Mouse (Mus musculus): ENCODE measurements around the gene Rora. TPM values are rescaled to one million over a fixed set of nuclear protein-coding genes. Genes with fewer than 3 reads are reported as not detected.

Gene Rora
- polyA plus RNA-seq, 1 experiment from 2014 or later, result 6.1 TPM

DNA sequence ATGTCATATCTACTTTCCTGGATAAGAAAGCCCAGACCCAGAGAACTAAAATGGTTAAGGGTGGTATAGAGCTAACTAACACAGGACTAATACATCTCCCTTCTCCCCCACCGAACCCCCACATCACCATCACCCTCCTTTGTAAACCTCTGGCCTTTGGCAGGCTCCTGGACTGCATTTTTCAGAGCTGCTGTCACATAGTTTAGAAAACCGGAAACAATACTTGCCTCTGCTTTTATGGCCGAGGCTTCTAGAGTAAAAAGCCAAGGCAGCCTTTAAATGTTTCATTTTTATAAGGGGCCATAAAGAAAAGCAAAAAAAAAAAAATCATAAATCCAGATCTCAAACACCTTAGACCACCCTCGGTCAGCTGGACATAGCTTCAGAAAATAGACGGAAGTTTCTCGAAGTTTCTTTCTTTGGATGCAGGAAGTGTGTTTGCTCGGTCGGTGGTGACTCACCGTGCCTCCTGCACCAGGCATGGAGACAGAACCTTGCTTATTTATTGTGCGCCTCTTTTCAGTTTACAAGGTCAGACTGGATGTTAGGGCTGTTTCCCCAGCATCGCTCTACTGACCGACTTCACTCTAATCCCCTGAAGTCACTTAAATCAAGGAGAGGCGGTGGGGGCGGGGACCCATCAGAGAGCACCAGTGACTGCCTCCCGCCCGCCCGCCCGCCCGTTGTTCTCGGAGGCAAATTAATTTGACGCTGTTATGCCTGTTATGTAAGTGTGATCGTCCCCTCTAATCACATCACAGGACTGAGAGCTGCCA is 471.6 kb downstream of the Rora start:
- WGBS, result 8% methylated on average over 22 of the region's 22 CpGs
- Histone ChIP-seq H3K4me2 (peak overlapping the region; percentile 68), H3K36me3 (no peaks in the 10 kb centered on the region), H3K4me3 (peak overlapping the region; percentile 43), H3K9ac (peak overlapping the region; percentile 70), H3K4me1 (peaks cover 34% of the 10 kb centered on the region), H3K27ac (replicated peaks) (no peak overlapping the region), H3K9me3 (no peaks in the 10 kb centered on the region), H3K27me3 (replicated peaks) (peaks cover 50% of the 10 kb centered on the region)
- no peak for ATAC-seq (ENCODE audit: extremely low read depth, insufficient number of reproducible peaks, low FRiP score, low TSS enrichment)

DNA sequence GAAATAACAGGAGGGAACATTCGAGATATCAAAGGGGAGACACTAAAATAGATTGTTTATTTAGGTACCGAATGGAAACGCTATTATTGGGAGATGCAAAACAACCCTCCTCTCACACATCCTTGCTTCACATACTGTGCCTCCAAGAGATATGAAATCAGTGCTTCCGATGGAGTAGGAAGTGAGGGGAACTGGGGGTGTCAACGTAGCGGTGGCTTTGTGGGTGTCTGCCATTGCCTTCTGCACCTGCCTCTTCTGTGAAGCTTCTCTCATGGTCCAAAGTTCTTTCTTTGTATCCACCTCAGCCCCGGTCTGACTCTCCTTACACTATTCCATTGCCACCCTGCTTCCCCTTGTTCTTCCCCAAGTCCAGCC is 472.2 kb downstream of the Rora start:
- no peak for ATAC-seq (ENCODE audit: extremely low read depth, insufficient number of reproducible peaks, low FRiP score, low TSS enrichment)
- H3K27me3 ChIP-seq (replicated peaks), result peaks cover 55% of the 10 kb centered on the region
- peak overlapping the region; percentile 70 for H3K9ac ChIP-seq
- no peaks in the 10 kb centered on the region for H3K36me3 ChIP-seq
- 26% methylated on average over 7 of the region's 7 CpGs for WGBS
- no peaks in the 10 kb centered on the region for H3K9me3 ChIP-seq
- peak overlapping the region; percentile 68 for H3K4me2 ChIP-seq
- H3K4me3 ChIP-seq, result peak overlapping the region; percentile 43
- H3K4me1 ChIP-seq, result peaks cover 34% of the 10 kb centered on the region
- no peak overlapping the region for H3K27ac ChIP-seq (replicated peaks)

DNA sequence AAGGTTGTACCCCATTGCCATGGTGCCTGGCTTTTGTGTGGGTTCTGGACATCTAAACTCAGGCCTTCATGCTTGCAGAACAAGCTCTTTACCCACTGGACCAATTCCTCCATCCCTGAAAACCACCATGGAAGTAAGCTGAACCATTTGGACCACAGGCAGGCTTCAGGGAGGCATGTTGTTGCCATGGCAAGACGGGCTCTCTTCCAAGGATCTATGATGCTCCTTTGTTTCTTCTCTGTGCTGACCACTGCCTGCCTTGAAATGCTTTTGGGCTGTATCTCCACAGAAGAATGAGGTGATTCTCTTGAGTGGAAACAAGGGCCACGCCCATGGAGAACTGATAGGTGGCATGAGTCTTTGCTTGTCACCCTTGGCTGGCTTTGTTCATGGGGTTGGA is 473.0 kb downstream of the Rora start:
- no peak for ATAC-seq (ENCODE audit: extremely low read depth, insufficient number of reproducible peaks, low FRiP score, low TSS enrichment)
- Histone ChIP-seq H3K27ac (replicated peaks) (no peak overlapping the region), H3K27me3 (replicated peaks) (peaks cover 55% of the 10 kb centered on the region), H3K9ac (no peak overlapping the region), H3K9me3 (no peaks in the 10 kb centered on the region), H3K4me2 (no peak overlapping the region), H3K4me1 (peaks cover 34% of the 10 kb centered on the region), H3K36me3 (no peaks in the 10 kb centered on the region), H3K4me3 (no peak overlapping the region)
- WGBS, result 79% methylated on average over 2 of the region's 2 CpGs

DNA sequence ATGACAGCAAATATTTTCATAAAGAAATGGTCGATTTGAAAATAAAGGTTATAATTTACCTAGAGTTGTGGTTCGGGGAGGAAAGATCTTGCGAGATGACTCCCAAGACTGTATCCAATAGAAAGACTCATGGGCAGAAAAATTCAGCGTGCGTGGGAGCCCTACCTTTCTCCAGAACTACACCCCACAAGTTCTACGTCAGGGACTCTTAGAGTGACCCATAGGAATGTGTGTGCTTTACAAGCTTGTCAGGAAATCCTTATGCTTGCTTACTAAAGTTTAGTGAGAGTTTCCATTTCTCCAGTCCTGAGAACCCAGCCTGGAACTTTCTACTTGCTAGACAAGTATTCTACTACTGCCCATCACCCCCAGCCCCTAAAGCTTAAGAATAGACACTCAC is 474.7 kb downstream of the Rora start:
- no peak overlapping the region for H3K9ac ChIP-seq
- H3K27me3 ChIP-seq (replicated peaks), result peaks cover 64% of the 10 kb centered on the region
- ATAC-seq (ENCODE audit: extremely low read depth, insufficient number of reproducible peaks, low FRiP score, low TSS enrichment), result no peak
- 55% methylated on average over 6 of the region's 6 CpGs for WGBS
- H3K36me3 ChIP-seq, result no peaks in the 10 kb centered on the region
- H3K4me2 ChIP-seq, result peak overlapping the region; percentile 47
- H3K4me1 ChIP-seq, result peaks cover 38% of the 10 kb centered on the region
- H3K27ac ChIP-seq (replicated peaks), result 0 out of 2 replicates have a peak overlapping the region, but pooled peaks have one; percentile 42
- no peaks in the 10 kb centered on the region for H3K9me3 ChIP-seq
- H3K4me3 ChIP-seq, result no peak overlapping the region

DNA sequence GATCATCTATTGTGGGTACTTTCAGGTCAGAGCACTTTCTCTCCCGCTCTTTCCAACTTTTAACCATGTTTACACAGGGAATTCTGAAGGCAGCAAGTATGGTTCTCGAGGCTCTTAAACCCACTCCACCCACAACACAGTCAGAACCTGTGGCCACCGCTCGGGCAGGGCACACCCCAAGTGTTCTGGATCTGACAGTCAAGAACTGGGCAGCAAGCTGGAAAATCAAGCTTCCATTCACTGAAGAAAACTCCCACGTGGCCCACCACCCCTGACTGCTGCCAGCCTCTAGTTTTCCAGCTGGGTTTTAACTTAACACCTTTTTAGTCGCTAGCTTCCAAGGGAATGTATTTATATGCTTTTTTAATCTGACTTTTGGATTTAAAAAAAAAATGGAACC is 479.4 kb downstream of the Rora start:
- WGBS, result 73% methylated on average over 6 of the region's 6 CpGs
- H3K9me3 ChIP-seq, result no peaks in the 10 kb centered on the region
- H3K27ac ChIP-seq (replicated peaks), result no peak overlapping the region
- H3K4me2 ChIP-seq, result no peak overlapping the region
- no peak for ATAC-seq (ENCODE audit: extremely low read depth, insufficient number of reproducible peaks, low FRiP score, low TSS enrichment)
- H3K4me3 ChIP-seq, result no peak overlapping the region
- H3K4me1 ChIP-seq, result peaks cover 29% of the 10 kb centered on the region
- H3K9ac ChIP-seq, result no peak overlapping the region
- no peaks in the 10 kb centered on the region for H3K36me3 ChIP-seq
- H3K27me3 ChIP-seq (replicated peaks), result peaks cover 75% of the 10 kb centered on the region

DNA sequence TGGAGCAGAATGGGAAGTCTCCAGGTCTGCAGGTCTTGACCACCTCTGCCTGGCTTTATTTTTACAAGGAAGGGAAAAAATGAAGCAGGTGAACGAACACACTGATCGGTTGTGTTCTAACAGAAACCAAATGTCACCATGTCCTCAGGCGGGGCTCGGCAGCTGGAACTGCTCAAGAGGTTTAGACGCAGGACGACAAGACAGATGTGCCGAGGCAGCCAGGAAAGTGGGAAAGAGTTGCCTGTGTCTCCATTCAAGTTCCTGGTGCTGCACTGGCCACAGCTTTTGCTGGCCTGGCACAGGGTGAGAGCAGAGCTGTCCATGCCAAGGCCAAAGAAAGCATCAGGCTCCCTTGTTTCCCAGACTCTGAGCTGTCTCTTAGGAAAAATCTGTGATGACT is 480.1 kb downstream of the Rora start:
- Histone ChIP-seq H3K27ac (replicated peaks) (0 out of 2 replicates have a peak overlapping the region, but pooled peaks have one; percentile 20), H3K4me3 (no peak overlapping the region), H3K9me3 (no peaks in the 10 kb centered on the region), H3K4me1 (peaks cover 27% of the 10 kb centered on the region), H3K27me3 (replicated peaks) (peaks cover 75% of the 10 kb centered on the region), H3K9ac (no peak overlapping the region), H3K4me2 (0 out of 2 replicates have a peak overlapping the region, but pooled peaks have one; percentile 2), H3K36me3 (no peaks in the 10 kb centered on the region)
- WGBS, result 42% methylated on average over 7 of the region's 7 CpGs
- no peak for ATAC-seq (ENCODE audit: extremely low read depth, insufficient number of reproducible peaks, low FRiP score, low TSS enrichment)

DNA sequence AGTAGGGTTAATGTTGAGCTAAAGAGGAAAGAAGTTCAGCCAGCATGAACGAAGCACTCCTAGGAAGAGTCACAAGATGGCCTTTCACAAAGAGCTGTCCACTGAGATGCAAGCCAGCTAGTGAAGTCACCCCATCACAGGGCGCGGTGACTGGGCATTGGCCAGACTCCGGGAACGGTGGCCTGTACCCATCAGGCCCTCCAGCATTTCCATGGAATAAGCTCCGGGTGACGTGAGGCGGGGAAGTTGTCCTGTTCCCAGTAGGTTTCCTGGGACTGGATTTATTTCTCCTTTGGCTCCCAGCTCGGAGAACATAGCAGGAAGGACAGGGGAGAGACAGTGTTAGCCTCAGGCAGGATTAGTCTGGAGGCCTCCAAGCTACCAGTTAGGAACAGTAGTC is 481.0 kb downstream of the Rora start:
- peaks cover 75% of the 10 kb centered on the region for H3K27me3 ChIP-seq (replicated peaks)
- no peak overlapping the region for H3K4me2 ChIP-seq
- 88% methylated on average over 9 of the region's 9 CpGs for WGBS
- H3K27ac ChIP-seq (replicated peaks), result no peak overlapping the region
- ATAC-seq (ENCODE audit: extremely low read depth, insufficient number of reproducible peaks, low FRiP score, low TSS enrichment), result no peak
- no peaks in the 10 kb centered on the region for H3K9me3 ChIP-seq
- no peak overlapping the region for H3K9ac ChIP-seq
- peaks cover 17% of the 10 kb centered on the region for H3K4me1 ChIP-seq
- H3K36me3 ChIP-seq, result no peaks in the 10 kb centered on the region
- H3K4me3 ChIP-seq, result no peak overlapping the region

DNA sequence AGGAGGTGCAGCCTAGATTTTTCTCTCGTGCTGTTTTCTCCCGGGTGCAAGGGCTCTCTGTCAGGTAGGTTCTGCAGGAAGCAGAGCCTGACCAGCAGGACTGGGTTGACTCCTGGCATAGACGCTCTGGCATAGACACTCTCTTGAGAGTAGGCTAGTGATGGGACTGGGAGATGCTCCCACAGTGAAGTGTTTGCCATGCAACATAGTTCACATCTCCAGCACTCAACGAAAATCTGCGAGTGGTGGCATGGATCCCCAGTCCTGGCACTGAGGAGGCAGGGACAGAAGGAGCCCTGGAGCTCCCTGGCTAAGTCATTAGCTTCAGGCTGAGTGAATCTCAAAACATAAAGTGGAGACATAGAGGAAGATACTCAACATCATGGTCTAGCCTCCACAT is 483.2 kb downstream of the Rora start:
- no peak overlapping the region for H3K27ac ChIP-seq (replicated peaks)
- no peaks in the 10 kb centered on the region for H3K36me3 ChIP-seq
- peaks cover 54% of the 10 kb centered on the region for H3K27me3 ChIP-seq (replicated peaks)
- 80% methylated on average over 5 of the region's 5 CpGs for WGBS
- no peak overlapping the region for H3K9ac ChIP-seq
- H3K4me1 ChIP-seq, result peaks cover 17% of the 10 kb centered on the region
- ATAC-seq (ENCODE audit: extremely low read depth, insufficient number of reproducible peaks, low FRiP score, low TSS enrichment), result no peak
- no peak overlapping the region for H3K4me2 ChIP-seq
- no peaks in the 10 kb centered on the region for H3K9me3 ChIP-seq
- no peak overlapping the region for H3K4me3 ChIP-seq

DNA sequence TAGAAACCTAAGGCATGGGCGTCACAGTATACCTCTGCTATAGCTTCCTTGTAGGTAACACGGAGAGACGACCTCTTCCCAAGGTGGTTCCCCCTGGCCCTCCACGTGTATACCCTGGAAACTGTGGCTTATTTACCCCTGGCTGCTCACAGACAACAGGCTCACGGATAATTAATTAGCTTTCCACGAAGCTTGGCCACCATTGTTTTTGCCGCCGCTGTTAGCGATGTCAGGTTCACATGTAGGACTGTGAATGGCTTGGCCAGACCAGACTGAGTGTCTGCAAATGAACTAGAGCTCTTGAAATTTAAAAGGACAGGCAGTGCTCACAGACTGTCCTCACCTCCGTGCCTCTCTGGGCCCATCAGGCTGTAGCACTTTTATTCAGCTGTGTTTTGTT is 483.8 kb downstream of the Rora start:
- Histone ChIP-seq H3K27me3 (replicated peaks) (peaks cover 48% of the 10 kb centered on the region), H3K36me3 (no peaks in the 10 kb centered on the region), H3K27ac (replicated peaks) (no peak overlapping the region), H3K4me1 (peaks cover 17% of the 10 kb centered on the region), H3K9ac (no peak overlapping the region), H3K4me2 (no peak overlapping the region), H3K4me3 (no peak overlapping the region), H3K9me3 (no peaks in the 10 kb centered on the region)
- 70% methylated on average over 10 of the region's 10 CpGs for WGBS
- ATAC-seq (ENCODE audit: extremely low read depth, insufficient number of reproducible peaks, low FRiP score, low TSS enrichment), result no peak

DNA sequence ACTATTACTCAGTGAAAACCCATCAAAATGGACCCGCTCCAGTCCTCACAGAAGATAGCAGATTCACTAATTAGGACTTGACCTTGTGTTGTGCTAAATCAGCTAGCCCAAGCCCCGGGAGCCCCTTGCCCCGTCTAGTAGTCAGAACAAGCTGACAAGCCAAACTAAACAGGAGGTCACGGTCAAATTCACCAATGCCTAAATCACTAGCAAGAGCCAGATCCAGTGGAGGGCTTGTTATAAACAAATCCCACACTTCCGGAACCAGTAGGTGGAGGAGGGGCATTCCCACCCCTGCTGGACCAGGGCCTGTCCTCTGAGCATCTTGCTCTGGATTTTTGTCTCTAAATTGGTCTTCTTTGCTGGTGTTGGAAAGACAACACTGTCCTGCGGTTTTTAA is 486.6 kb downstream of the Rora start:
- H3K9ac ChIP-seq, result no peak overlapping the region
- WGBS, result 59% methylated on average over 6 of the region's 6 CpGs
- no peaks in the 10 kb centered on the region for H3K36me3 ChIP-seq
- H3K9me3 ChIP-seq, result peaks cover 5% of the 10 kb centered on the region; the same call in 1 of the 2 replicates
- H3K27me3 ChIP-seq (replicated peaks), result peaks cover 23% of the 10 kb centered on the region
- ATAC-seq (ENCODE audit: extremely low read depth, insufficient number of reproducible peaks, low FRiP score, low TSS enrichment), result no peak
- no peak overlapping the region for H3K27ac ChIP-seq (replicated peaks)
- H3K4me1 ChIP-seq, result peaks cover 4% of the 10 kb centered on the region
- H3K4me2 ChIP-seq, result no peak overlapping the region
- no peak overlapping the region for H3K4me3 ChIP-seq

DNA sequence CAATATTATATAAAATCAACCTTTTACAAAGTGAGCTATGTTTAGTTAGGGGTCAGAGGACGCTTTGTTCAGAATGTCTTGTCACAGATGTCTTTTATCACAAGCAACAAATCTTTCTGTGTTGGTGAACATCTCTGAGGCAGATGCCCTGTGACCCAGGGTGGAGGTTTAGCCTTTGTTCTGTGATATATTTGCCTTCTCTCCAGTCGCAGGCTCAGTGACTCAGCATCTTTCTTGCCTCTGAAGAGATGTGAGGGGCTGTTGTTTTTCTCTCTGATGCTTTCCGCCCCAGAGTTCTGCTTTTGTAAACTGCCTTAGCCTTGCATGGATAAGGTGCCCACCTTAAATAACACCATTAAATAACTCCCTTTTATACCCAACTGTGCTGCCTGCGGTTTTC is 488.3 kb downstream of the Rora start:
- peaks cover 4% of the 10 kb centered on the region for H3K4me1 ChIP-seq
- H3K9ac ChIP-seq, result no peak overlapping the region
- peaks cover 6% of the 10 kb centered on the region for H3K27me3 ChIP-seq (replicated peaks)
- H3K9me3 ChIP-seq, result peaks cover 19% of the 10 kb centered on the region; the same call in 1 of the 2 replicates
- H3K36me3 ChIP-seq, result no peaks in the 10 kb centered on the region
- no peak overlapping the region for H3K4me2 ChIP-seq
- no peak overlapping the region for H3K27ac ChIP-seq (replicated peaks)
- WGBS, result 73% methylated on average over 4 of the region's 4 CpGs
- no peak overlapping the region for H3K4me3 ChIP-seq
- ATAC-seq (ENCODE audit: extremely low read depth, insufficient number of reproducible peaks, low FRiP score, low TSS enrichment), result no peak

DNA sequence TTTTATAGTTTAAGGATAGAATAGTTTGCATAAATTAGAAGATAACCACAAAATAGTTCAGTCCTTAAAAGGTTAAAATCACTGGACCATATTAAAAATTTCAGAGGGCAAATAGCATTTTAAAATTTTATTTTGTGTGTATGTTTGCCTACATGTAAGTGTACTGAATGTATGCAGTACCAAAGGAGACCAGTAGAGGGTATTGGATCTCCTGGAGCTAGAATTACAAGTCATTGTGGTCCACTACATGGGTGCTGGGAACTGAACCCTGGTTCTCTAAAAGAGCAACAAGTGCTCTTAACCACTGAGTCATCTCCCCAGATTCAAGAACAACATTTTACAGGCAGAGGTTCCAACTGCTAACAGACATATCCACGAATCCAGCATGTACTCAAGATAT is 493.4 kb downstream of the Rora start:
- Histone ChIP-seq H3K27ac (replicated peaks) (no peak overlapping the region), H3K9ac (no peak overlapping the region), H3K9me3 (peaks cover 24% of the 10 kb centered on the region; the same call in 1 of the 2 replicates), H3K4me1 (peaks cover 12% of the 10 kb centered on the region; the same call in 1 of the 2 replicates), H3K4me3 (no peak overlapping the region), H3K36me3 (no peaks in the 10 kb centered on the region), H3K27me3 (replicated peaks) (no peaks in the 10 kb centered on the region), H3K4me2 (no peak overlapping the region)
- no peak for ATAC-seq (ENCODE audit: extremely low read depth, insufficient number of reproducible peaks, low FRiP score, low TSS enrichment)
- 73% methylated on average over 1 of the region's 1 CpGs for WGBS

Measured in heart, embryonic 13.5 days (tissue).